Mouse (Mus musculus): ENCODE measurements around the gene Olfr883.

Gene Olfr883

GRCm38 (mm10) chr9:38025508-38025907 is at the start of gene Olfr883:
TSS of gene Olfr883 (plus strand) at chr9:38025808.
- no peak for DNase-seq

GRCm38 (mm10) chr9:37991525-37991924 is 34.1 kb upstream of the Olfr883 start, which contains the start of gene Olfr881:
TSS of gene Olfr881 (plus strand) at chr9:37991825.
- no peak for DNase-seq

GRCm38 (mm10) chr9:37998581-37999204 is 26.9 kb upstream of the Olfr883 start:
- DNase-seq, result no peak

GRCm38 (mm10) chr9:38000021-38000420 is 25.6 kb upstream of the Olfr883 start:
- no peak for DNase-seq

GRCm38 (mm10) chr9:38046255-38046654 is 20.6 kb downstream of the Olfr883 start, which contains the start of gene Olfr884:
TSS of gene Olfr884 (plus strand) at chr9:38046555.
- no peak for DNase-seq

- DNase-seq, result no peak
These were observed 35.4 kb downstream of the Olfr883 start, which contains the start of gene Olfr885 for GRCm38 (mm10) chr9:38061022-38061421. TSS of gene Olfr885 (plus strand) at chr9:38061322.

All from kidney, adult 11 months (tissue).